Mouse (Mus musculus) left cerebral cortex, adult 6 months (tissue): ENCODE measurements around the gene Meis1. TPM values are rescaled to one million over a fixed set of nuclear protein-coding genes. Genes with fewer than 3 reads are reported as not detected.

Experiments
- long read RNA-seq, 2 experiments: library from polyadenylated mRNA; unstranded; transcript quantifications; one replicate each; pipeline ENCODE4 v2.0.0; 2019 to 2020
- polyA plus RNA-seq: library from polyadenylated mRNA; unstranded; fragments of <200 nt; fragmentation: Nextera tagmentation; gene quantifications from 2 replicates; pipeline ENCODE4 v1.2.3, GENCODE M21; 2021

Gene Meis1
- polyA plus RNA-seq = 1.5 and 1.7 TPM in 2 replicates
- long read RNA-seq, experiment 1, transcript Meis1-201 (13 exons, 3,196 nt) = major isoform, 9 of 13 reads
- long read RNA-seq, experiment 1, partial matches to known transcripts = 2 of 13 reads
- long read RNA-seq, experiment 1, other reads (novel, unspliced or antisense) = 2 of 13 reads
- long read RNA-seq, experiment 2, partial matches to known transcripts = 0 of 2 reads
- long read RNA-seq, experiment 2, other reads (novel, unspliced or antisense) = 0 of 2 reads

GRCm38 (mm10) chr11:19018489-19019203 lies at the start of gene Meis1:
Meis1 (minus strand) TSS chr11:19018985.

